Mouse (Mus musculus) liver, embryonic 14.5 days (tissue): Measurements from ENCODE around the gene Rims1. TPM values are rescaled to one million over a fixed set of nuclear protein-coding genes. Genes with fewer than 3 reads are reported as not detected.

ENCODE experiments used
- ATAC-seq: fragments of 200-750 bp; cut with Nextera tagmentation; 2 replicates; pipeline ENCODE4 v1.8.0; 2017; ENCODE audit warnings: moderate number of reproducible peaks, mild to moderate bottlenecking, moderate library complexity; ENCODE audit not compliant: insufficient read depth
- DNase-seq, 3 experiments: peaks; one replicate each; pipeline ENCODE4 v3.0.0-alpha.2; 2012 to 2013; ENCODE audit warnings: low read depth in 3 of 3, low spot score in 3 of 3
- H3K27ac ChIP-seq: fragments of 300-500 bp; sonication (generic); 2 replicates; pipeline ENCODE4 v1.5.1; 2014; ENCODE audit warnings: moderate library complexity, mild to moderate bottlenecking, control low read depth, inconsistent platforms
- H3K27me3 ChIP-seq: fragments of 300-500 bp; sonication (generic); 2 replicates; pipeline ENCODE4 v1.6.1; 2014; ENCODE audit warnings: mild to moderate bottlenecking, low read length, moderate library complexity; ENCODE audit not compliant: control insufficient read depth, insufficient read depth
- H3K36me3 ChIP-seq: fragments of 300-500 bp; sonication (generic); replicated peaks from 2 replicates; pipeline ENCODE4 v1.6.1; 2014; ENCODE audit warnings: low read depth; ENCODE audit not compliant: control insufficient read depth, insufficient read depth
- H3K4me1 ChIP-seq, 2 experiments: fragments of 200-500 bp in 1 of 2; fragments of 300-500 bp in 1 of 2; sonication (generic) in 1 of 2; replicated peaks; 2 replicates each; pipeline ENCODE4 v1.6.1; 2012 to 2014; ENCODE audit warnings: antibody characterized with exemption in 1 of 2, inconsistent platforms in 1 of 2, low read length in 1 of 2; ENCODE audit not compliant: control insufficient read depth in 2 of 2, insufficient read depth in 2 of 2
- H3K4me2 ChIP-seq: fragments of 300-500 bp; sonication (generic); 2 replicates; pipeline ENCODE4 v1.6.1; 2014; ENCODE audit warnings: low read depth, mild to moderate bottlenecking, control low read depth, moderate library complexity
- H3K4me3 ChIP-seq, 2 experiments: fragments of 200-500 bp in 1 of 2; fragments of 300-500 bp in 1 of 2; sonication (generic) in 1 of 2; 2 replicates each; pipeline ENCODE4 v1.5.1; 2012 to 2014; ENCODE audit warnings: low read depth in 2 of 2, low read length in 2 of 2, mild to moderate bottlenecking in 2 of 2, control low read depth in 1 of 2, inconsistent platforms in 1 of 2, moderate library complexity in 1 of 2; ENCODE audit not compliant: insufficient read depth in 1 of 2
- H3K9ac ChIP-seq: fragments of 300-500 bp; sonication (generic); replicated peaks from 2 replicates; pipeline ENCODE4 v1.6.1; 2014; ENCODE audit warnings: mild to moderate bottlenecking, control low read depth, moderate library complexity
- H3K9me3 ChIP-seq: fragments of 300-500 bp; sonication (generic); 2 replicates; pipeline ENCODE4 v1.6.1; 2016; ENCODE audit warnings: low read length, mixed read lengths; ENCODE audit not compliant: control insufficient read depth
- CTCF ChIP-seq: IDR thresholded peaks from 2 replicates; pipeline ENCODE4 v1.5.1; 2016; ENCODE audit warnings: antibody characterized with exemption, low read depth, control low read depth
- EP300 ChIP-seq: IDR thresholded peaks from 2 replicates; pipeline ENCODE4 v1.6.1; 2016; ENCODE audit warnings: antibody characterized with exemption, low read depth
- WGBS: fragments of 180-500 bp; shearing (Covaris S2); extraction: QIAGEN DNeasy Blood & Tissue Kit; methylation state at CpG from one replicate; pipeline ENCODE4 v1.1.7; 2014; ENCODE audit not compliant: insufficient replicate concordance; 5-methylcytosine and 5-hydroxymethylcytosine counted together
- polyA plus RNA-seq, 2 experiments: library from polyadenylated mRNA; depleted of rRNA in 1 of 2; stranded (reverse) in 1 of 2; unstranded in 1 of 2; fragments of >200 nt; fragmentation: Nextera tagmentation in 1 of 2; extraction: Ambion mirVana in 1 of 2; gene quantifications; 2 replicates each; pipeline versions ENCODE4 v1.2.1 to v1.2.3; 2012 to 2014

Rims1 gene
- polyA plus RNA-seq, 2 experiments: 0.02 TPM; not detected in 1

GRCm38 (mm10) chr1:22424020-22424419 is 381.8 kb downstream of the Rims1 start:
- Histone ChIP-seq H3K4me3 (no peak overlapping the region), H3K4me1 (no peaks in the 10 kb centered on the region), H3K4me2 (no peak overlapping the region), H3K9ac (no peak overlapping the region), H3K9me3 (no peaks in the 10 kb centered on the region), H3K36me3 (no peaks in the 10 kb centered on the region), H3K27me3 (no peaks in the 10 kb centered on the region), H3K27ac (no peak overlapping the region)
- no peak for TF ChIP-seq CTCF
- TF ChIP-seq EP300: no peak
- ATAC-seq (no peak), DNase-seq (no peak)
- WGBS: 55% methylated on average over 2 of the region's 2 CpGs

- Histone ChIP-seq H3K27ac (no peak overlapping the region), H3K9me3 (no peaks in the 10 kb centered on the region), H3K27me3 (no peaks in the 10 kb centered on the region), H3K4me3 (no peak overlapping the region), H3K9ac (no peak overlapping the region), H3K4me1 (no peaks in the 10 kb centered on the region), H3K36me3 (no peaks in the 10 kb centered on the region), H3K4me2 (no peak overlapping the region)
- ATAC-seq (no peak), DNase-seq (no peak)
- 49% methylated on average over 5 of the region's 5 CpGs for WGBS
- TF ChIP-seq CTCF (no peak), EP300 (no peak)
Observed at GRCm38 (mm10) chr1:22422102-22422501, 383.7 kb downstream of the Rims1 start.

- TF ChIP-seq CTCF (no peak), EP300 (no peak)
- Histone ChIP-seq H3K36me3 (no peaks in the 10 kb centered on the region), H3K27ac (no peak overlapping the region), H3K4me3 (no peak overlapping the region), H3K27me3 (no peaks in the 10 kb centered on the region), H3K9me3 (no peaks in the 10 kb centered on the region), H3K4me2 (no peak overlapping the region), H3K9ac (no peak overlapping the region), H3K4me1 (no peaks in the 10 kb centered on the region)
- 63% methylated on average over 7 of the region's 7 CpGs for WGBS
- no peak for DNase-seq
- no peak for ATAC-seq
Observed at GRCm38 (mm10) chr1:22410173-22410572, 395.6 kb downstream of the Rims1 start.

- ATAC-seq: no peak
- Histone ChIP-seq H3K4me2 (no peak overlapping the region), H3K36me3 (no peaks in the 10 kb centered on the region), H3K9me3 (no peaks in the 10 kb centered on the region), H3K27ac (no peak overlapping the region), H3K4me3 (no peak overlapping the region), H3K4me1 (no peaks in the 10 kb centered on the region), H3K9ac (no peak overlapping the region), H3K27me3 (no peaks in the 10 kb centered on the region)
- DNase-seq: no peak
- 49% methylated on average over 3 of the region's 3 CpGs for WGBS
- peak; percentile 28; the same call in 1 of the 2 replicates for TF ChIP-seq CTCF
- TF ChIP-seq EP300: no peak
Observed at GRCm38 (mm10) chr1:22386361-22386760, 419.4 kb downstream of the Rims1 start.

GRCm38 (mm10) chr1:22377652-22378051 is 428.1 kb downstream of the Rims1 start:
- H3K9ac ChIP-seq: no peak overlapping the region
- WGBS: 59% methylated on average over 5 of the region's 5 CpGs
- H3K9me3 ChIP-seq: no peaks in the 10 kb centered on the region
- H3K4me2 ChIP-seq: no peak overlapping the region
- no peak for TF ChIP-seq CTCF
- no peak for TF ChIP-seq EP300
- DNase-seq: no peak
- no peak overlapping the region for H3K4me3 ChIP-seq
- H3K27ac ChIP-seq: no peak overlapping the region
- ATAC-seq: no peak
- no peaks in the 10 kb centered on the region for H3K4me1 ChIP-seq
- no peaks in the 10 kb centered on the region for H3K36me3 ChIP-seq
- no peaks in the 10 kb centered on the region for H3K27me3 ChIP-seq
